18 mouse cellular contexts compared by ENCODE assay signal in the genomic region with DNA sequence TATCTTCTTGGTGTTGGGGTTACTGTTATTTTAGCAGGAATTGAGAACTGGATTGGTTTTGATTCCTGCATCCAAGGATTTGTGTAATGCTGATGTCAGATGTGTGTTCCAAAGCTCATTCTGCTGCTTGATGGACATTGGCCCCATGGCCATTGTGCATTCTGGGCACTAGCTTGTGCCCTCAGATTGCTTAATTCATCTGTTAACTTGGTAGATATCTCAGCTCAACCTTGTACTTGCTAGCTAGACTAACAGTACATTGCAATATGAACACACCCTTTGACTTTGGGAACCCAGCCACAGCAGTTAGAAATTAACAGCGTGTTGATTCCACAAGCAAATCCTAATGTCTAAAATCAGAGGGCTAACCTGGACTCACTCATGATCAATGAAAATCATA. TPM values are rescaled to one million over a fixed set of nuclear protein-coding genes. Genes with fewer than 3 reads are reported as not detected.
DNase-seq lines count a peak whose midpoint lies in the region; ATAC-seq and TF ChIP-seq lines count a peak whose summit lies in the region.
"Had no signal": no experiment of that assay in that cellular context is flagged by ENCODE, and none has a peak within 500 bp of the region (broad histone marks: within the 10 kb centered on the region; RNA-seq: fewer than 3 reads in every experiment).

No protein-coding gene starts in this region.

- no peaks in the 10 kb centered on the region for H3K9me3 ChIP-seq in heart, embryonic 12.5 days (replicated peaks)
- H3K9me3 ChIP-seq in heart, embryonic 10.5 days, result no peaks in the 10 kb centered on the region
- H3K9me3 ChIP-seq in kidney, embryonic 15.5 days (replicated peaks), result no peaks in the 10 kb centered on the region
- no peaks in the 10 kb centered on the region for H3K9me3 ChIP-seq in liver, postnatal 0 days (ENCODE audit: low read length)
- H3K9me3 ChIP-seq in forebrain, embryonic 16.5 days (ENCODE audit: control insufficient read depth, low read length), result no peaks in the 10 kb centered on the region
- H3K9me3 ChIP-seq: embryonic facial prominence, embryonic 12.5 days; limb, embryonic 13.5 days; midbrain, embryonic 12.5 days; neural tube, embryonic 12.5 days had no signal

- H3K9ac ChIP-seq in heart, embryonic 12.5 days, result no peak overlapping the region
- no peak overlapping the region for H3K9ac ChIP-seq in kidney, embryonic 15.5 days
- H3K9ac ChIP-seq in liver, postnatal 0 days (replicated peaks), result no peak overlapping the region
- no peak overlapping the region for H3K9ac ChIP-seq in forebrain, embryonic 16.5 days (replicated peaks; ENCODE audit: low read depth, low read length)
- H3K9ac ChIP-seq: embryonic facial prominence, embryonic 12.5 days; forebrain, postnatal 0 days; limb, embryonic 13.5 days; midbrain, embryonic 12.5 days; neural tube, embryonic 12.5 days had no signal

- H3K27ac ChIP-seq in heart, embryonic 12.5 days (ENCODE audit: poor library complexity, severe bottlenecking), result no peak overlapping the region
- H3K27ac ChIP-seq in heart, embryonic 10.5 days, result no peak overlapping the region
- H3K27ac ChIP-seq in kidney, embryonic 15.5 days, result no peak overlapping the region
- peak overlapping the region; percentile 68 for H3K27ac ChIP-seq in liver, postnatal 0 days (ENCODE audit: low read depth)
- H3K27ac ChIP-seq in forebrain, embryonic 16.5 days (ENCODE audit: low read length), result no peak overlapping the region
- H3K27ac ChIP-seq: embryonic facial prominence, embryonic 12.5 days; limb, embryonic 13.5 days; midbrain, embryonic 12.5 days; neural tube, embryonic 12.5 days had no signal

- H3K36me3 ChIP-seq in heart, embryonic 12.5 days, result no peaks in the 10 kb centered on the region
- H3K36me3 ChIP-seq in heart, embryonic 10.5 days, result no peaks in the 10 kb centered on the region
- H3K36me3 ChIP-seq in kidney, embryonic 15.5 days, result no peaks in the 10 kb centered on the region
- peaks cover under 1% of the 10 kb centered on the region; the same call in 1 of the 2 replicates for H3K36me3 ChIP-seq in liver, postnatal 0 days (replicated peaks; ENCODE audit: insufficient read depth, low read length)
- no peaks in the 10 kb centered on the region for H3K36me3 ChIP-seq in forebrain, embryonic 16.5 days (ENCODE audit: control insufficient read depth, insufficient read depth)
- H3K36me3 ChIP-seq: embryonic facial prominence, embryonic 12.5 days; limb, embryonic 13.5 days; midbrain, embryonic 12.5 days; neural tube, embryonic 12.5 days had no signal

- ATAC-seq in heart, embryonic 12.5 days (ENCODE audit: insufficient number of reproducible peaks, low FRiP score), result no peak
- no peak for ATAC-seq in kidney, embryonic 15.5 days (replicated peaks; ENCODE audit: low FRiP score)
- ATAC-seq in liver, postnatal 0 days, result peak; percentile 10
- ATAC-seq in forebrain, embryonic 16.5 days, result no peak
- ATAC-seq: forebrain, postnatal 0 days had no signal

- H3K4me1 ChIP-seq in heart, embryonic 12.5 days (replicated peaks), result peaks cover 23% of the 10 kb centered on the region
- peaks cover 21% of the 10 kb centered on the region for H3K4me1 ChIP-seq in heart, embryonic 10.5 days
- H3K4me1 ChIP-seq in kidney, embryonic 15.5 days, result peaks cover 19% of the 10 kb centered on the region
- H3K4me1 ChIP-seq in liver, postnatal 0 days (ENCODE audit: insufficient read depth), result peaks cover 22% of the 10 kb centered on the region
- peaks cover 17% of the 10 kb centered on the region for H3K4me1 ChIP-seq in forebrain, embryonic 16.5 days (replicated peaks; ENCODE audit: control insufficient read depth, insufficient read depth, low read length)

- peak overlapping the region; percentile 15; the same call in 1 of the 2 replicates for H3K4me2 ChIP-seq in heart, embryonic 12.5 days
- H3K4me2 ChIP-seq in kidney, embryonic 15.5 days, result no peak overlapping the region
- peak overlapping the region; percentile 84 for H3K4me2 ChIP-seq in liver, postnatal 0 days (ENCODE audit: low read depth, low read length)
- no peak overlapping the region for H3K4me2 ChIP-seq in forebrain, embryonic 16.5 days (ENCODE audit: low read length)
- H3K4me2 ChIP-seq: embryonic facial prominence, embryonic 12.5 days; limb, embryonic 13.5 days; midbrain, embryonic 12.5 days; neural tube, embryonic 12.5 days had no signal

- DNase-seq in heart, embryonic 10.5 days (ENCODE audit: low spot score), result no peak
- peak; percentile 93 for DNase-seq in kidney, adult 9 months
- DNase-seq in kidney, postnatal 36 days, result peak; percentile 74 to 85
- peak; percentile 48 for DNase-seq in liver, postnatal 0 days
- DNase-seq in cerebellum, adult 11-12 months, result no peak
- DNase-seq: B cell, adult 2 months; cerebellum, adult 9-11 months; forebrain, postnatal 0 days; lung, postnatal 10 days; right cerebral cortex, adult 18-20 months had no signal

- H3K4me3 ChIP-seq in heart, embryonic 12.5 days, result no peak overlapping the region
- H3K4me3 ChIP-seq in heart, embryonic 10.5 days, result no peak overlapping the region
- H3K4me3 ChIP-seq in kidney, embryonic 15.5 days (replicated peaks), result no peak overlapping the region
- H3K4me3 ChIP-seq in liver, postnatal 0 days (ENCODE audit: low read depth, low read length), result peak overlapping the region; percentile 95
- H3K4me3 ChIP-seq in forebrain, embryonic 16.5 days (replicated peaks; ENCODE audit: low read length), result no peak overlapping the region
- H3K4me3 ChIP-seq: embryonic facial prominence, embryonic 12.5 days; limb, embryonic 13.5 days; midbrain, embryonic 12.5 days; neural tube, embryonic 12.5 days had no signal

- 91% methylated on average over 1 of the region's 1 CpGs for whole genome bisulfite sequencing in heart, embryonic 12.5 days
- WGBS in heart, embryonic 10.5 days, result 89% methylated on average over 1 of the region's 1 CpGs
- WGBS in kidney, embryonic 15.5 days, result 91% methylated on average over 1 of the region's 1 CpGs
- WGBS in liver, postnatal 0 days (ENCODE audit: insufficient replicate concordance), result 76% methylated on average over 1 of the region's 1 CpGs
- WGBS in forebrain, embryonic 16.5 days, result 98% methylated on average over 1 of the region's 1 CpGs

- peaks cover 14% of the 10 kb centered on the region for H3K27me3 ChIP-seq in heart, embryonic 12.5 days (replicated peaks)
- peaks cover 18% of the 10 kb centered on the region for H3K27me3 ChIP-seq in heart, embryonic 10.5 days (ENCODE audit: insufficient read depth, poor library complexity, severe bottlenecking)
- peaks cover 25% of the 10 kb centered on the region for H3K27me3 ChIP-seq in kidney, embryonic 15.5 days
- H3K27me3 ChIP-seq in liver, postnatal 0 days (ENCODE audit: insufficient read depth, low read length), result no peaks in the 10 kb centered on the region
- 0 out of 2 replicates have a peak, but pooled peaks cover 4% of the 10 kb centered on the region for H3K27me3 ChIP-seq in forebrain, embryonic 16.5 days (replicated peaks; ENCODE audit: control insufficient read depth, insufficient read depth, low read length)

- no peak for TF ChIP-seq CTCF in liver, postnatal 0 days (IDR thresholded peaks at IDR 0.05; ENCODE audit: low read depth)

- TF ChIP-seq EP300 in liver, postnatal 0 days (IDR thresholded peaks at IDR 0.05; ENCODE audit: low read depth), result peak; percentile 82

RNA-seq across cellular contexts. Expression of gene Fahd1, which starts 2.8 kb away (rescaled TPM):
- polyA plus RNA-seq in heart, embryonic 12.5 days (2016; fragmentation: Nextera tagmentation; extraction: Ambion mirVana), result 36.5 TPM in 2 replicates
- polyA plus RNA-seq in heart, embryonic 10.5 days (2016; fragmentation: Nextera tagmentation; extraction: Ambion mirVana), result 31.4 and 37.8 TPM in 2 replicates
- polyA plus RNA-seq in kidney, embryonic 15.5 days (2015; fragmentation: Nextera tagmentation; extraction: Ambion mirVana), result 39.3 and 40.8 TPM in 2 replicates
- polyA plus RNA-seq in liver, postnatal 0 days (2015; fragmentation: Nextera tagmentation; extraction: Ambion mirVana), result 84.9 and 90.0 TPM in 2 replicates
- polyA plus RNA-seq in forebrain, embryonic 16.5 days (2015; fragmentation: Nextera tagmentation; extraction: Ambion mirVana), result 14.4 and 17.8 TPM in 2 replicates

RNA-seq across cellular contexts. Expression of gene Hagh, which starts 7.4 kb away (rescaled TPM):
- polyA plus RNA-seq in heart, embryonic 12.5 days (2016; fragmentation: Nextera tagmentation; extraction: Ambion mirVana), result 39.9 and 41.2 TPM in 2 replicates
- polyA plus RNA-seq in heart, embryonic 10.5 days (2016; fragmentation: Nextera tagmentation; extraction: Ambion mirVana), result 38.9 and 49.0 TPM in 2 replicates
- polyA plus RNA-seq in kidney, embryonic 15.5 days (2015; fragmentation: Nextera tagmentation; extraction: Ambion mirVana), result 52.3 and 53.4 TPM in 2 replicates
- polyA plus RNA-seq in liver, postnatal 0 days (2015; fragmentation: Nextera tagmentation; extraction: Ambion mirVana), result 233 and 241 TPM in 2 replicates
- 40.2 and 50.1 TPM in 2 replicates for polyA plus RNA-seq in forebrain, embryonic 16.5 days (2015; fragmentation: Nextera tagmentation; extraction: Ambion mirVana)

RNA-seq across cellular contexts. Expression of gene Igfals, which starts 18.4 kb away (rescaled TPM):
- polyA plus RNA-seq in heart, embryonic 12.5 days (2016; fragmentation: Nextera tagmentation; extraction: Ambion mirVana), result 0.12 and 0.24 TPM in 2 replicates
- polyA plus RNA-seq in heart, embryonic 10.5 days (2016; fragmentation: Nextera tagmentation; extraction: Ambion mirVana), result 0.21 and 0.85 TPM in 2 replicates
- 1.7 and 2.1 TPM in 2 replicates for polyA plus RNA-seq in kidney, embryonic 15.5 days (2015; fragmentation: Nextera tagmentation; extraction: Ambion mirVana)
- polyA plus RNA-seq in liver, postnatal 0 days (2015; fragmentation: Nextera tagmentation; extraction: Ambion mirVana), result 28.0 and 32.4 TPM in 2 replicates
- polyA plus RNA-seq in forebrain, embryonic 16.5 days (2015; fragmentation: Nextera tagmentation; extraction: Ambion mirVana), result 0.19 TPM in 1 of 2 replicates, not detected in the other
- polyA plus RNA-seq: cortical plate, adult 2 months had no signal

RNA-seq across cellular contexts. Expression of gene Nubp2, which starts 38.8 kb away (rescaled TPM):
- polyA plus RNA-seq in heart, embryonic 12.5 days (2016; fragmentation: Nextera tagmentation; extraction: Ambion mirVana), result 31.9 and 33.1 TPM in 2 replicates
- polyA plus RNA-seq in heart, embryonic 10.5 days (2016; fragmentation: Nextera tagmentation; extraction: Ambion mirVana), result 59.1 and 71.0 TPM in 2 replicates
- 54.2 and 57.8 TPM in 2 replicates for polyA plus RNA-seq in kidney, embryonic 15.5 days (2015; fragmentation: Nextera tagmentation; extraction: Ambion mirVana)
- polyA plus RNA-seq in liver, postnatal 0 days (2015; fragmentation: Nextera tagmentation; extraction: Ambion mirVana), result 41.5 and 46.4 TPM in 2 replicates
- polyA plus RNA-seq in forebrain, embryonic 16.5 days (2015; fragmentation: Nextera tagmentation; extraction: Ambion mirVana), result 66.8 and 71.1 TPM in 2 replicates

RNA-seq across cellular contexts. Expression of gene Spsb3, which starts 39.1 kb away (rescaled TPM):
- polyA plus RNA-seq in heart, embryonic 12.5 days (2016; fragmentation: Nextera tagmentation; extraction: Ambion mirVana), result 25.7 and 28.3 TPM in 2 replicates
- polyA plus RNA-seq in heart, embryonic 10.5 days (2016; fragmentation: Nextera tagmentation; extraction: Ambion mirVana), result 31.1 and 36.1 TPM in 2 replicates
- 40.6 and 43.7 TPM in 2 replicates for polyA plus RNA-seq in kidney, embryonic 15.5 days (2015; fragmentation: Nextera tagmentation; extraction: Ambion mirVana)
- polyA plus RNA-seq in liver, postnatal 0 days (2015; fragmentation: Nextera tagmentation; extraction: Ambion mirVana), result 43.5 and 45.5 TPM in 2 replicates
- 82.1 and 86.8 TPM in 2 replicates for polyA plus RNA-seq in forebrain, embryonic 16.5 days (2015; fragmentation: Nextera tagmentation; extraction: Ambion mirVana)

Comparison
In these comparisons a context has a peak if more than half of its experiments do, and no peak if none do; other contexts are left out.
1. H3K4me2 ChIP-seq: peak in heart, embryonic 12.5 days (single experiment) and liver, postnatal 0 days (single experiment); none in kidney, embryonic 15.5 days (single experiment) and forebrain, embryonic 16.5 days (single experiment).
2. DNase-seq: peak in kidney, adult 9 months (single experiment), kidney, postnatal 36 days (2 of 2) and liver, postnatal 0 days (single experiment); none in heart, embryonic 10.5 days (single experiment) and cerebellum, adult 11-12 months (single experiment).